Mouse (Mus musculus) kidney, postnatal 0 days (tissue): Measurements from ENCODE around the gene Shank2. TPM values are rescaled to one million over a fixed set of nuclear protein-coding genes. Genes with fewer than 3 reads are reported as not detected.

Experiments
- ATAC-seq: fragments of 200-750 bp; cut with Nextera tagmentation; replicated peaks from 2 replicates; pipeline ENCODE4 v1.8.0; 2017; ENCODE audit warnings: low read depth, moderate number of reproducible peaks, moderate TSS enrichment, moderate library complexity; ENCODE audit not compliant: low FRiP score
- DNase-seq: peaks from one replicate; pipeline ENCODE4 v3.0.0-alpha.2; 2016; ENCODE audit warnings: low spot score
- H3K27ac ChIP-seq: fragments of 300-500 bp; sonication (generic); 2 replicates; pipeline ENCODE4 v1.5.1; 2014; ENCODE audit warnings: mild to moderate bottlenecking
- H3K27me3 ChIP-seq: fragments of 300-500 bp; sonication (generic); 2 replicates; pipeline ENCODE4 v1.6.1; 2014; ENCODE audit warnings: low read length, mixed read lengths; ENCODE audit not compliant: insufficient read depth
- H3K36me3 ChIP-seq: fragments of 300-500 bp; sonication (generic); 2 replicates; pipeline ENCODE4 v1.6.1; 2014; ENCODE audit warnings: low read length, mixed read lengths; ENCODE audit not compliant: insufficient read depth
- H3K4me1 ChIP-seq: fragments of 300-500 bp; sonication (generic); replicated peaks from 2 replicates; pipeline ENCODE4 v1.6.1; 2014; ENCODE audit warnings: antibody characterized with exemption, low read length, mixed read lengths; ENCODE audit not compliant: insufficient read depth
- H3K4me2 ChIP-seq: fragments of 300-500 bp; sonication (generic); 2 replicates; pipeline ENCODE4 v1.6.1; 2014; ENCODE audit warnings: mild to moderate bottlenecking, low read length, moderate library complexity, mixed read lengths
- H3K4me3 ChIP-seq: fragments of 300-500 bp; sonication (generic); replicated peaks from 2 replicates; pipeline ENCODE4 v1.5.1; 2014; ENCODE audit warnings: low read depth, low read length
- H3K9ac ChIP-seq: fragments of 300-500 bp; sonication (generic); 2 replicates; pipeline ENCODE4 v1.6.1; 2014; ENCODE audit warnings: low read depth, low read length
- H3K9me3 ChIP-seq: fragments of 300-500 bp; sonication (generic); replicated peaks from 2 replicates; pipeline ENCODE4 v1.6.1; 2016; ENCODE audit warnings: low read length, inconsistent platforms, mixed read lengths
- CTCF ChIP-seq: IDR thresholded peaks from 2 replicates; pipeline ENCODE4 v1.5.1; 2016; ENCODE audit warnings: antibody characterized with exemption, low read depth, mild to moderate bottlenecking, moderate library complexity
- WGBS: fragments of 180-500 bp; shearing (Covaris S2); extraction: QIAGEN DNeasy Blood & Tissue Kit; methylation state at CpG from one replicate; pipeline ENCODE4 v1.1.7; 2014; 5-methylcytosine and 5-hydroxymethylcytosine counted together
- polyA plus RNA-seq: library from polyadenylated mRNA; unstranded; fragments of >200 nt; fragmentation: Nextera tagmentation; extraction: Ambion mirVana; gene quantifications from 2 replicates; pipeline ENCODE4 v1.2.1, GENCODE M21; 2015

Gene Shank2
- polyA plus RNA-seq, 1 experiment from 2014 or later = 2.6 TPM

DNA sequence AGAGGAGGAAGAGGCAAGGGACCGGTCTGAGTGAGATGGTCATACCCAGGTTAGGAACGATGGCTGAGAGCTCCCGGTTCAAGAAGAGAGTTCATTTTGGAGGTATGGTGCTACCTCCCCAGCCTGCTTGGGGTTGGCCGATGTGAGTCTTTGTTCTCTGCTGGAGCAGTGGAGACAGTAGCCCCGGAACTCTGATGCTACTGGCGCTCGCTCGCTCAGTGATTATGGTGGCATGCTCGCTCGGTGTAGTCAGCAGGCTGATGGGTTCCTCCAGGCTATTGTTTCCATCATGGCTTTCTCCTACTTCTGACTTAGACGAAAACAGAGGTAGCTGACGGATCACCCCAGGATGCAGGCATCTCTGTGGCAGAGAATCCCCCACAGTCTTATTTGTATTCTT, 237.3 kb downstream of the Shank2 start:
- no peaks in the 10 kb centered on the region for H3K4me1 ChIP-seq
- no peaks in the 10 kb centered on the region for H3K9me3 ChIP-seq
- H3K36me3 ChIP-seq = no peaks in the 10 kb centered on the region
- TF ChIP-seq CTCF = no peak
- no peak overlapping the region for H3K9ac ChIP-seq
- DNase-seq (no peak), ATAC-seq (no peak)
- H3K4me3 ChIP-seq = no peak overlapping the region
- no peak overlapping the region for H3K27ac ChIP-seq
- no peaks in the 10 kb centered on the region for H3K27me3 ChIP-seq
- 56% methylated on average over 12 of the region's 12 CpGs for WGBS
- no peak overlapping the region for H3K4me2 ChIP-seq

DNA sequence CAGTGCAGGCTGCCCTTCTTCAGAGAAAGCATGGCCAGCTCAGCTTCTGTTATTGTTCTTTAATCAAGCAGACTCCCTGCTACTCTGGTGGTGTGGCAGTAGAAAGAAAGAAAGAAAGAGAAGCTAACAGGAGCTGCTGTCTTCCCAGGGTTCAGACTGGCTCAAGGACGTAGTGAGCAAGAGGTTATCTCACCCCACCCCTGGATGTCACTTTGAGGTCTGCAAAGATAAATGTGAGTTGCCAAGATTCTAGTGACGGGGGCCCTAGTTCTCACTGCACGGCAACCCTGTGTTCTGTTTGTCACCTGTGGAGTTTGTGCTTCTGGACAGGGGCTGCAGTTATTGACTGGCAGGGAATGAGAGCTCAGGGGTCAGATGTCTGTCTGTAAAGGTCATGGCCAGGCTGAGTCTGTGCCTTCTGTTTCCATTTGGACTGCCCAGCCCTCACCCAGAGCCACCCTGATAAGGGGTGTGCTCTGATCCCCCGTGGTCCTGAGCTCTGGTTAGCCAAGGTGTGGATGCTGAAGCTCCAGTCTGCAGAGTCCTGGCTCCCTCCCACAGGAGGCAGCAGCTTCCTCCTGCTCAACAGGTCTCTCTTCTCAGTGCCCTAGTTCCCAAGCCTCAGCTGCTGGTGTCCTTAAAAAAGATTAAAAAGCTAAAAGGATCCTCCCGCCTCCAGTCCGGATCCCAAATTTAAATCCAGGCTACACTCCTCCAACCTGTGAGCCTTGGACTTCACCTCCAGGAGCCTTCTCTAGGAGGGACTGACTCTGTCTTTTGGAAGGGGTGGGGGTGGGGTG, 238.0 kb downstream of the Shank2 start:
- no peak for TF ChIP-seq CTCF
- H3K9me3 ChIP-seq = no peaks in the 10 kb centered on the region
- H3K27ac ChIP-seq = no peak overlapping the region
- DNase-seq (no peak), ATAC-seq (no peak)
- 36% methylated on average over 6 of the region's 6 CpGs for WGBS
- H3K27me3 ChIP-seq = no peaks in the 10 kb centered on the region
- H3K4me1 ChIP-seq = no peaks in the 10 kb centered on the region
- no peaks in the 10 kb centered on the region for H3K36me3 ChIP-seq
- H3K4me2 ChIP-seq = no peak overlapping the region
- H3K9ac ChIP-seq = no peak overlapping the region
- H3K4me3 ChIP-seq = no peak overlapping the region

DNA sequence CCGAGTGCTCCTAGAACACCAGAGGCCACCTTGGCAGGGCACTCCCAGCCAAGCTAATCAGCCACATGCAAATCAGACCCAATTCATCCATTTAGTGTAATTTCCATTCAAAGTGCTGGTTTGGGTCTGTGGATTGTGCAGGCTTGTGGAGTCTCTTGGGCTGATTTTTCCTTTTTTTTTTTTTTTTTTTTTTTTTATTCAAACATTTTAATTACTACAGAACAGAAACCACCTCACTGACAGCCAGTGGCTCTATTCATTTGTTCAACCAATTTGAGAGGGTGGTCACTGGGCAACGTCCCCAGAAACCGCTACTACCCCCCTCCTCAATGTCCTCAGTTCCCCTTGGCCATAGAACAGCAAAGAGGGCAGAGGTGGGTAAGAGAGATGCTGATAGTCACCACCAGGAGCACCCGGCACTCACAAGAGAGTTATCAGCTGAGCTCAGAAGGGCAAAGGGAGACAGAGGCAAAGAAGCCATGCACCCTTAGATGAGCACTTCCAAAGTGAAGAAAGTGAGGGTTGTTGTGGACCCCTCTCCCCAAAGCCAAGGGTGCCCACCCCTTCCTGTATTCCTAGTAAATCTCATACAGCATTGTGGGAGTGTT, 239.1 kb downstream of the Shank2 start:
- no peak overlapping the region for H3K4me2 ChIP-seq
- H3K9me3 ChIP-seq = no peaks in the 10 kb centered on the region
- WGBS = 65% methylated on average over 4 of the region's 4 CpGs
- no peak for TF ChIP-seq CTCF
- DNase-seq = no peak
- no peak for ATAC-seq
- no peaks in the 10 kb centered on the region for H3K27me3 ChIP-seq
- H3K4me3 ChIP-seq = no peak overlapping the region
- no peaks in the 10 kb centered on the region for H3K4me1 ChIP-seq
- H3K36me3 ChIP-seq = no peaks in the 10 kb centered on the region
- no peak overlapping the region for H3K9ac ChIP-seq
- no peak overlapping the region for H3K27ac ChIP-seq

DNA sequence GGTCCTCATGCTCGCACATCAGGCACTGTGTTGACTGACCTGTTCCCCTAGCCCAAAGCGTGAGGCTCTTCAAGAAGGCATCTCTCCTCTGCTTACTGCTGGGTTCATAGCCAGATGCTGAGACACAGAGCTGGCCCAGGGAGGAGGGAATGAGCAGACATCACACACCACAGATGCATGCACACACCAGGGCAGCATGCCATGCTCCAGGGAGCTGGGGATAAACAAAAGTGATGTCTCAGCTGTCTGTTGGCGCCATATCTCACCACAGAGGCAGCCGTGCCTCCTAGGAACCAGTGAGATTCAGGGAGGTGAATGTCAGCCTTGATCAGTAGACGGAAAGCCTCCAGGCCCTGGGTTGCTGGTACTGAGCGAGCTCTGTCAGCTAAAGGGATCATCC, 242.5 kb downstream of the Shank2 start:
- H3K4me2 ChIP-seq = no peak overlapping the region
- no peak overlapping the region for H3K4me3 ChIP-seq
- no peaks in the 10 kb centered on the region for H3K36me3 ChIP-seq
- 60% methylated on average over 6 of the region's 6 CpGs for WGBS
- no peak for TF ChIP-seq CTCF
- no peaks in the 10 kb centered on the region for H3K9me3 ChIP-seq
- H3K9ac ChIP-seq = no peak overlapping the region
- no peaks in the 10 kb centered on the region for H3K4me1 ChIP-seq
- DNase-seq (no peak), ATAC-seq (no peak)
- H3K27me3 ChIP-seq = no peaks in the 10 kb centered on the region
- no peak overlapping the region for H3K27ac ChIP-seq

DNA sequence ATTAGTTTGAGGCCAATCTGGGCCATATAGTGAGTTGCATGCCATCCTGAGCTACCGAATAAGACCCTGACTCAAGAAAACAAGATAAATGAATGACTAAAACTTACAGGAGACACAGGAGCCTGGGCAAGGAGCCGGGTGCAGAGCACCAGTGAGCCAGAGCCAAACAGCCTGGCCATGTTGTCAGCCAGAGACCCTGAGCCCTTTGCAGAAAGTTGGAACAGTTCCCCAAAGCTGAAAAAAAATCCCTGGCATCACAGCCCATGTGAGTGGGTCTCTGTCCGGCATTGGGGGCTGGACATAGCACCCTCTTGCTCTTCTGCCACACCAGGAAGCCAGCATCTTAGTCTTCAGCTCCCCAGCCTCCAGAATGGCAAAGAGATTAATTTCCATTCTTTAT, 244.5 kb downstream of the Shank2 start:
- Histone ChIP-seq H3K27ac (no peak overlapping the region), H3K9me3 (no peaks in the 10 kb centered on the region), H3K9ac (no peak overlapping the region), H3K27me3 (no peaks in the 10 kb centered on the region), H3K4me2 (no peak overlapping the region), H3K4me3 (no peak overlapping the region), H3K36me3 (no peaks in the 10 kb centered on the region), H3K4me1 (no peaks in the 10 kb centered on the region)
- no peak for TF ChIP-seq CTCF
- WGBS = 87% methylated on average over 3 of the region's 3 CpGs
- ATAC-seq (no peak), DNase-seq (no peak)

DNA sequence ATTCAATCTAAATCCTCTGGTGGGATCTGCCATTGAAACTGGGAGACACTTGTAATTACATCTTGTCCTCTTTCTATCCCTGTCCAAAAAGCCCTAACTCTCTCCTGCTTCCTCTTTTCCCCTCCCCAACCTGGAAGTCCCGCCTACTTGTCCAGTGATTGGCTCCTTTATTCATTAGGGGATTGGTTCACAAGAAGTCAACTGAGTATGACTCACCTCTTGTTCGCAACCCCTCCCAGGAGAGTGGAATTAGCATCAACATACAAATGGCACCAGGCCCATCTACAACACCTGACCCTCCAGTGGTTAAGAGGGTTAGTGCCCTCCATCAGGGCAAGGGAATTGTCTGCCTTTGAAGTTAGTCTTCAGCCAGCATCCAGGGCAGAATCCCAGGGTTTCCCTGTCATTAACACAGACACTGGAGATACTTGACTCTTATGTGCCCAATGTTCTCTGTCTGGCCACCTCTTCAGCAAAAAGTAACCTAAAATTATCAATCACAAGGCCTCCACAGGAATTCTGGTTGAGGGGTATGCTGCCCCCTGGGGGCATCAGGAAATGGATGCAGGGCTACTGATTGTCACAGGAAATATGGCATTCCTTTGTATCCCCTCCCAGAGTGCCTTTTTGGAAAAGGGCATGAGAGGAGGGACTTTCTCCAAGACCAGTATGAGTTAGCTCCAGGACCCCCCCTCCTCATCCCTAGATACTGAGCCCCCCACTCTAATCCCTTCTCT, 247.1 kb downstream of the Shank2 start:
- Histone ChIP-seq H3K4me3 (no peak overlapping the region), H3K27me3 (no peaks in the 10 kb centered on the region), H3K9me3 (no peaks in the 10 kb centered on the region), H3K36me3 (no peaks in the 10 kb centered on the region), H3K9ac (no peak overlapping the region), H3K27ac (no peak overlapping the region), H3K4me2 (no peak overlapping the region), H3K4me1 (no peaks in the 10 kb centered on the region)
- 33% methylated on average over 2 of the region's 2 CpGs for WGBS
- ATAC-seq (no peak), DNase-seq (no peak)
- TF ChIP-seq CTCF = peak; percentile 35; the same call in 1 of the 2 replicates
